Mouse (Mus musculus) embryonic stem cell, embryonic (primary cell): ENCODE measurements around the gene Adam12.

Experiments
- CTCF ChIA-PET, 4 experiments: fragments of 300-600 bp in 2 of 4; fragments of 350-600 bp in 2 of 4; sonication (Branson Sonifier 250); formaldehyde crosslinking; loops; one replicate each; lab custom pipeline; 2022; ENCODE audit warnings: inconsistent platforms in 2 of 4; lab: Charles Lee
- POLR2A ChIA-PET, 4 experiments: fragments of 300-600 bp in 2 of 4; fragments of 350-600 bp in 2 of 4; sonication (Branson Sonifier 250); formaldehyde crosslinking; loops; one replicate each; lab custom pipeline; 2022; ENCODE audit warnings: antibody characterized with exemption in 4 of 4, inconsistent platforms in 1 of 4; lab: Charles Lee

Gene Adam12

DNA sequence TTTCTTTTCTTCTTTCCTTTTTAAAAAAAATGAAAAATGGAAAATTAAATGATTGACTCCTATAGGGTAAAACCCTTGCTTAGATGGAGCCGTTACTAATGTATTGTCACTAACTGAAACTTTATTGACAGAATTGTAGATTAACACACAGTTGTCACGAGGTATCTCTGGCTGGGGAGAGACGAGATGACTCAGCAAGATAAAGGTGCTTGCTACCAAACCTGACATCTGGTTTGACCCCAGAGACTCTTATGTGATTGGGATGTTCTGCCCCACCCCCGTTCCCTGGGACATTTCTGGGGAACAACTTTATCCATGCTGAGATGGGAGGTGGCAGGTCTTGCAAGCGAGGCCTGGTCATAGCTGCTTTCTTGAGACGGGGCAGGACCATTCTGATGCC lies 118.1 kb downstream of the Adam12 start:
- ChIA-PET POLR2A (no interaction called here), CTCF (interaction anchor here in 1 of 4 experiments (0.6 kb wide), 1 partner anchor 584 kb away, joined by 8 read pairs; no protein-coding TSS in a partner anchor)

GRCm38 (mm10) chr7:134110116-134110515 lies 121.8 kb downstream of the Adam12 start:
- ChIA-PET CTCF (interaction anchor here in 1 of 4 experiments (0.6 kb wide), 1 partner anchor 785 kb away, joined by 4 read pairs; no protein-coding TSS in a partner anchor), POLR2A (no interaction called here)

DNA sequence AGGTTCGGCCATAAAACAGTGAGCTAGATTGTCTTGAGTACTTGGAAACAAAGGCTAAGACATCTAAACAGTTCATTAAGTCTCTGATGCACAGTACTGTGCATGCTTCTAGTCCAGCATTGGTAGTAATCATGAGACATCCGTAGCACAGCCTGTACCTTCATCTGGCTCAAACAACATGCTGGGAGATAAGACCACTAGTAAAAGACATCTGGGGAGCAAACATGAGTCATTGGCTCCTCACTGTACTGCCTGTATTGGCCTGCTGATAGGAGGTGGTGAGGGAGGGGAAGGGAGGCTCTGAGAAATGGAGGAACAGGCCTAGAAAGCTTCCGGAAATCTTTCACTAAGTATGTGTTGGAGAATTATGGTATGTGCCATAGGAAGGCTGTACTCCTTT lies 124.1 kb downstream of the Adam12 start:
- POLR2A ChIA-PET = interaction anchor here in 1 of 4 experiments (1.5 kb wide), 1 partner anchor 9 kb away, joined by 3 read pairs; no protein-coding TSS in a partner anchor

DNA sequence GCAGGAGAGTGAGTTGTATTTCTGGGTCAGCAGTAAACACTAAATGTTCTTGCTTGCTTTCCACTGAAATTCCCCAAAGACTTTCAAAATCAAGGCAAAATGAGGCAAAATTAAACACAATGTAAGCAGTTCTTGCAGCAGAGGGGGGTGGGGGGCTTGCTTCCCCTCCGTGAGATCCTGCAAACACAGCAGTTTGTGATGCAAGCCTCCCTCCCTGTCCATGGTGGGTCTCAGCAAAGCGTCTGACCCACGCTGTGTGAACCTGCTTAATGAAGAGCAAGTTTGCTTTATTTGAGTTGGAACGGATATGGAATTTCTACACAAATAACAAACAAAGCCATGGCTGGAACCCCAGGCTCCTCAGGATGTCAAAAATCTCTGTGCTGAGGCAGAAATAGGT lies 132.9 kb downstream of the Adam12 start:
- ChIA-PET CTCF (no interaction called here), POLR2A (interaction anchor here in 1 of 4 experiments (1.2 kb wide), 1 partner anchor 9 kb away, joined by 3 read pairs; no protein-coding TSS in a partner anchor)

More for the DNA sequence above, 124.1 kb downstream of the Adam12 start:
- CTCF ChIA-PET = no interaction called here

DNA sequence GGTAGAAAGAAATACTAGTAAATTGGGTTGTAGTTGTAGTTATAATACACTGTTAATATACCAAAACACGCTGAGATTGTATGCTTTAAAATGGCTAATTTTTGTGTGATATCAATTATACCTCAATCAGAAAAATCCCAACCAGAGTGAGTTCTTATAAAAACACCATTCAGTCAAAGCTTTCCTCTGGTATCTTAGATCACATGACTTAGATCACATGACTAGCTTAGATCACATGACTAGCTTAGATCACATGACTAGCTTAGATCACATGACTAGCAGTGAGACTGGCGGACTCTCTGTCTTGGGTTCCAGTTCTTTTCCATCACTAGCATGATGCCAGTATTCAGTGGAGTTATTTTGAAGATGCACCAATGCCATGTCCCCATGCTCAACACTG lies 134.1 kb downstream of the Adam12 start:
- POLR2A ChIA-PET = interaction anchor here in 1 of 4 experiments (1.2 kb wide), 1 partner anchor 10 kb away, joined by 3 read pairs; no protein-coding TSS in a partner anchor
- CTCF ChIA-PET = no interaction called here

- CTCF ChIA-PET = no interaction called here
- POLR2A ChIA-PET = no interaction called here
These were observed 138.1 kb downstream of the Adam12 start for GRCm38 (mm10) chr7:134093871-134094270.

DNA sequence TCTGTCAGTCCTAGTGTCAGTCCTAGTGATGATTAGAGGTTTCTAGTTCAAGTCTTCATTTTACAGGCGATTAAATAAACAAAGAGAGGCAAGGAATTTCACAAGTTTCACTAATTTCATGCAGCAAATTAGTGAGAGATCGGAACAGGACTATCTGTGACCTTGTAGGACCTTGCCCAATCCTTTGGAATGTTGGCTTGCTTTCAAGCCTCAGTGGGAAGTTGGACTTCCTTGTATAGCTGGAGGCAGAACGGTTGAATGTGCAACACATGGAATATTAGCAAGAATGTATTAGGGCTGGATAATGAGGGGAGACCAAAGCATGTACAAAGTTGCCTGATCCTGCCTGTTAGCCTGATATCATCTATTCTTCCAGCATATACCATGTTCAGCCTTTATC lies 141.2 kb downstream of the Adam12 start:
- POLR2A ChIA-PET = no interaction called here
- CTCF ChIA-PET = no interaction called here

- CTCF ChIA-PET = no interaction called here
- POLR2A ChIA-PET = no interaction called here
These were observed 141.7 kb downstream of the Adam12 start for GRCm38 (mm10) chr7:134090256-134090655.

GRCm38 (mm10) chr7:134088548-134089347 lies 143.2 kb downstream of the Adam12 start:
- CTCF ChIA-PET = no interaction called here
- POLR2A ChIA-PET = no interaction called here

DNA sequence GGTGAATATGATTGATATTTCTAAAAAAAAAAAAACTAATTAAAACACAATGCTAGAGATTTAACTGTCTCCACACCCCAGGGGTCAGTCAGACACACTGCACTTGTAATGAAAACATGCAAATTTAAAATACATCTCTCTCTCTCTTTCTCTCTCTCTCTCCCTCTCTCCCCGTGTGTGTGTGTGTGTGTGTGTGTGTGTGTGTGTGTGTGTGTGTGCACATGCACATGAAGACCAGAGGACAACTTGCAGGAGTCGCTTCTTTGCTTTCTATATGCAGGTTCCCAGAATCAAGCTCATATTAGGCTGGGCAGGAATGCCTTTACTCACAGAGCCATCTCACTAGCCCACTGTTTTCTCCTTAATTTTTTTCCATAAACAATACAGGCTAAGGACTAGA lies 146.6 kb downstream of the Adam12 start:
- POLR2A ChIA-PET = no interaction called here
- CTCF ChIA-PET = interaction anchor here in 1 of 4 experiments (0.6 kb wide), 1 partner anchor 26 kb away, joined by 3 read pairs; no protein-coding TSS in a partner anchor

DNA sequence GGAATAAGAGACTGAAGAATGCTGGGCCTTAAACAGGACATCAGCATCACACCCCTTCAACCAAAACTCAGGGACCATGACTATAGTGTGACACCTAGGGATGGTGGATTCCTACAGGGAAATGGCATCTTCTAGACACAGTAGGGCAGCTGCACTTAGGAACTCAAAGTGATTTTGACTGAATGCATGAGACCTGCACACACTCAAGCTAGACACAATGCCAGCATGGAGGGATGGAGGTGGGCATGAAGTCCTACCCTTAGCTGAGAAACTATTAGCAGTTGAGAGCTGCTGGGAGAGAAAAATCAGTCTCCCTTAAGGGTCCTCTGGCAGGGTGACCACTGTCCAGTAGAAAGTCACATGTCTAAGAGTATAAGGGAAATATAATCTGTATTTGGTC lies 147.0 kb downstream of the Adam12 start:
- CTCF ChIA-PET = interaction anchor here in 1 of 4 experiments (0.6 kb wide), 1 partner anchor 26 kb away, joined by 3 read pairs; no protein-coding TSS in a partner anchor
- POLR2A ChIA-PET = no interaction called here

DNA sequence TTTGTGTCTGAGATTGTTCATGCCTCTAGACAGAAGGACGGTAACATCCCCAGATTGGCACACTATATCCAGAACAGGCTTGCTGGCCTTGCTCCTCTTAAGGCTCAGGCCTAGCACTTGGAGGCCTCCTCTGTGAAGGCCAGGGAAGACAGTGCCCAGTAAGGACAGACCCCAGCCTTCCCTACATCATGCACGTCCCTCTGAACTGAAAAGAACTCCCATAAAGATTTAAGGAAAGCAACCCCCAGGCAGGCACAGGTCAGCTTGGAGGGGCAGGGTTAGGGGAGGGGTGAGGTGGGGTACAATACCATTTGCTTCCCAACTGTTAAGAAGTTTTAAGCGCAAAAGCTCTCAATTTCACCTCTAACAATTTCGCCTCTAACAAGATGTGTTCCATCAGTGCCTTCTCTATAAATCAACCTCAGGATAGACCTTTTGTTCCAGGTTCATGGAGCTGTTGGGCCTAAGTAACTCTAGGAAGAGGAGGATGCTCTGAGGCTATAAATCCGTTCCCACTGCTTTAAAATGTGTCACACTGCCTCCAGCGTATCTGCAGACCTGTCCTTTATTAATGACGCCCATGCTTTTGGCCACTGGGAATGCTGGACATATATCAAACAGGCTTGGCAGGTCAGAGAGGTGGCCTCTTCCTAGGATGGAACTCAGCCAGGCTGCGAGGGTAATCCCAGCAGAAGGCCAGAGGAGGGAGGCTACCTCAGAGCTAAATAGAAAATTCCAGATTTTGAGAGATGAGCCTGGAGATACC lies 150.5 kb downstream of the Adam12 start:
- POLR2A ChIA-PET = no interaction called here
- CTCF ChIA-PET = no interaction called here

GRCm38 (mm10) chr7:134079980-134080725 lies 151.8 kb downstream of the Adam12 start:
- ChIA-PET POLR2A (no interaction called here), CTCF (interaction anchor here in 1 of 4 experiments (0.6 kb wide), 1 partner anchor 264 kb away, joined by 4 read pairs; no protein-coding TSS in a partner anchor)

- ChIA-PET POLR2A (no interaction called here), CTCF (interaction anchor here in 1 of 4 experiments (0.6 kb wide), 1 partner anchor 404 kb away, joined by 3 read pairs; no protein-coding TSS in a partner anchor)
These were observed 154.3 kb downstream of the Adam12 start for GRCm38 (mm10) chr7:134077684-134078083.

DNA sequence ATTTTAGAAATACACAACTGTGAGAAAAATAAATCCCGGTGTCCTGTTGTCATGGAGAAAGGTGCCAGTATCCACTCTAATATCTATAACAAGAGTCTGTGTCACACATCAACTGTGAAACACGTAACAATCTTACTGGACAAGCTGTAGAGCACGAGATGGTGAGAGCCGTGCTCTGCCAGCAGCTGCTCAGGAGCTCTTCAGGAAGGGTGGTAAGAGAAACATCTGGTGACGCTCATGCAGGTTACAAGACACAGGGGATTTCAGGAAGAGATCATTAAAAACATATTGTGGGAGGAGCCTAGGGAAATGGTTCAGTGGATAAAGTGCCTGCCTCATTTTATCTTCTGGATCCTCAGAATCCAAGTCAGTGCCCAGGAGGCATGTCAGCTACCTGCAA lies 158.9 kb downstream of the Adam12 start:
- CTCF ChIA-PET = no interaction called here
- POLR2A ChIA-PET = no interaction called here

DNA sequence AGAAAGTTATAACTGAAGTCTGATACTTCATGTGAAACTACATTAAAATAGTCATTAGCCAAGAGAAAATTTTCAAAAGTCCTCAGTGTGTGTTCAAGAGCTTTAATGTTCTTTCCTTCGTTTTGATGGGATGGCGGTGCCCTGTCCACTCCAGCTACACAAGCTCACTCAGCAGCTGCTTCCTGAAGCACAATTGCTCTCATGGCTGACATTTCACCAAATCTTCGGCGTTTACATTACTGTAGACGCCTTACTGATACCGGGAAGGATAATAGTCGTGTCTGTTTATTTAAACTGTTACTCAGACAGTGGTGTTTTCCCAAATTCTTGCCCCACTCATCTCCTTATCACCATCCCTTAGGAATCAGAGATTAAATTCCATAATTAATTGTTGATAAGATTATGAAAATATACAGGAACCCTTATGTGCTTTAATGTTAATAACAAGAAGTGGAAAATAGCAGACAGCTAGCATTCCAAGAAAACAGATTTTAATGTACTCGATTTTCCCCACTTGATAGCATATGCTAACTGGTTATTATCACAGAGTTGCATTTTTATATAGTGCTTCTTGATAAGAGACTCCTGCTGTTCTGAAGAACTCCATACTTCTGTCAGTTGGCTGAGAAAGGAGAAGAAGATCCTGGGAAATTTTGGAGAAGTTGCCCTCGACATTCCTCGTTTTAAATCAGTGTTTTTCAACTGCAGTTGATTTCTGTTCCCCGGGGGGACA lies 160.6 kb downstream of the Adam12 start:
- ChIA-PET POLR2A (no interaction called here), CTCF (interaction anchor here in 1 of 4 experiments (0.7 kb wide), 1 partner anchor 103 kb away, joined by 6 read pairs; no protein-coding TSS in a partner anchor)

GRCm38 (mm10) chr7:134062629-134063028 lies 169.3 kb downstream of the Adam12 start:
- POLR2A ChIA-PET = interaction anchor here in 1 of 4 experiments (0.7 kb wide), 1 partner anchor 148 kb away, joined by 3 read pairs; no protein-coding TSS in a partner anchor
- CTCF ChIA-PET = interaction anchor here in 1 of 4 experiments (0.8 kb wide), 1 partner anchor 161 kb away, joined by 3 read pairs; no protein-coding TSS in a partner anchor

GRCm38 (mm10) chr7:134052486-134052885 lies 179.5 kb downstream of the Adam12 start:
- ChIA-PET CTCF (no interaction called here), POLR2A (interaction anchor here in 1 of 4 experiments (0.7 kb wide), 1 partner anchor 116 kb away, joined by 4 read pairs; no protein-coding TSS in a partner anchor)
